Comparison of ENCODE assay signal across 9 mouse cellular contexts in the genomic region with DNA sequence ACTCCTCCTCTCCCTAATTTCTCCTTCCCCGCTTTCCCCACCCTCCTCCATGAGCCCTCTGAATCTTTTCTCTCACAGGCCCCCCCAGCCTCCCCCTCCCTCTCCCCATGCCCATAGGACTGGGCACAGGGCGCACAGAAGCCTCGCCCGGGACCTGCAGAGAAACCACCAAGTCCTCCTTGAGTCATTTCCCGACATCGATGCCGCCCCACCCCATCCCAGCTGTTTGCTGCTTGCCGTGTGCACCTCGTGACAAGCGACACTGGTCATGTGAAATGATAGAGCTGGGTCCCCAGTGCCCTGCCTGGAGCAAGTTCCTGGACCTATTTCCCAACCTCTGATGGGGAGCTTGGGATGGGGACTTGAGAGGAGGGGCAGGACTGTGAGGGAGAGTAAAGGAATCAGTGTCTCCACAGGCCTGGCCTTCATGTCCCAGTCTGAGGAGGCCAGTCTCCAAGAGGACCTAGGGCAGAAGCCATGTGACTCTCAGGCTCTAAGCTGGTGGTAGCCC. TPM values are rescaled to one million over a fixed set of nuclear protein-coding genes. Genes with fewer than 3 reads are reported as not detected.
DNase-seq lines count a peak whose midpoint lies in the region; ATAC-seq and TF ChIP-seq lines count a peak whose summit lies in the region.
"Had no signal": no experiment of that assay in that cellular context is flagged by ENCODE, and none has a peak within 500 bp of the region (broad histone marks: within the 10 kb centered on the region; RNA-seq: fewer than 3 reads in every experiment).

No protein-coding gene starts in this region.

- H3K4me2 ChIP-seq in kidney, embryonic 15.5 days: no peak overlapping the region
- H3K4me2 ChIP-seq in midbrain, embryonic 11.5 days: no peak overlapping the region
- H3K4me2 ChIP-seq: liver, embryonic 13.5 days had no signal

- H3K27ac ChIP-seq in layer of hippocampus, adult 2 months: peak overlapping the region; percentile 94
- H3K27ac ChIP-seq in embryonic facial prominence, embryonic 10.5 days (replicated peaks): peak overlapping the region; percentile 82
- peak overlapping the region; percentile 69 for H3K27ac ChIP-seq in heart, embryonic 10.5 days
- 0 out of 2 replicates have a peak overlapping the region, but pooled peaks have one; percentile 51 for H3K27ac ChIP-seq in kidney, embryonic 15.5 days
- peak overlapping the region; percentile 67; the same call in 1 of the 2 replicates for H3K27ac ChIP-seq in midbrain, embryonic 11.5 days (ENCODE audit: low read depth, low read length)

- no peak for ATAC-seq in kidney, embryonic 15.5 days (replicated peaks; ENCODE audit: low FRiP score)
- peak; percentile 52; the same call in 1 of the 2 replicates for ATAC-seq in midbrain, embryonic 11.5 days (ENCODE audit: low FRiP score)

- H3K9me3 ChIP-seq in embryonic facial prominence, embryonic 10.5 days: peaks cover 6% of the 10 kb centered on the region; the same call in 1 of the 2 replicates
- H3K9me3 ChIP-seq in heart, embryonic 10.5 days: peaks cover 5% of the 10 kb centered on the region
- H3K9me3 ChIP-seq in kidney, embryonic 15.5 days (replicated peaks): 0 out of 2 replicates have a peak, but pooled peaks cover 3% of the 10 kb centered on the region
- H3K9me3 ChIP-seq in midbrain, embryonic 11.5 days (ENCODE audit: control insufficient read depth, low read length): no peaks in the 10 kb centered on the region
- H3K9me3 ChIP-seq: liver, embryonic 13.5 days had no signal

- 37% methylated on average over 10 of the region's 10 CpGs for WGBS in embryonic facial prominence, embryonic 10.5 days
- 68% methylated on average over 10 of the region's 10 CpGs for WGBS in heart, embryonic 10.5 days
- WGBS in kidney, embryonic 15.5 days: 74% methylated on average over 10 of the region's 10 CpGs
- 80% methylated on average over 10 of the region's 10 CpGs for WGBS in midbrain, embryonic 11.5 days

- no peak overlapping the region for H3K4me3 ChIP-seq in layer of hippocampus, adult 2 months
- no peak overlapping the region for H3K4me3 ChIP-seq in embryonic facial prominence, embryonic 10.5 days
- H3K4me3 ChIP-seq in heart, embryonic 10.5 days: no peak overlapping the region
- no peak overlapping the region for H3K4me3 ChIP-seq in kidney, embryonic 15.5 days (replicated peaks)
- no peak overlapping the region for H3K4me3 ChIP-seq in midbrain, embryonic 11.5 days (ENCODE audit: low read depth, low read length)
- H3K4me3 ChIP-seq: liver, embryonic 13.5 days had no signal

- no peak for TF ChIP-seq CTCF in layer of hippocampus, adult 2 months (conservative IDR thresholded peaks at IDR 0.05)

- no peaks in the 10 kb centered on the region for H3K27me3 ChIP-seq in embryonic facial prominence, embryonic 10.5 days (replicated peaks; ENCODE audit: low read depth, poor library complexity, severe bottlenecking)
- no peaks in the 10 kb centered on the region for H3K27me3 ChIP-seq in heart, embryonic 10.5 days (ENCODE audit: insufficient read depth, poor library complexity, severe bottlenecking)
- no peaks in the 10 kb centered on the region for H3K27me3 ChIP-seq in kidney, embryonic 15.5 days
- no peaks in the 10 kb centered on the region for H3K27me3 ChIP-seq in midbrain, embryonic 11.5 days (ENCODE audit: control insufficient read depth, insufficient read depth, low read length)
- H3K27me3 ChIP-seq: liver, embryonic 13.5 days had no signal

- H3K36me3 ChIP-seq in embryonic facial prominence, embryonic 10.5 days (replicated peaks): peaks cover 11% of the 10 kb centered on the region
- peaks cover 27% of the 10 kb centered on the region for H3K36me3 ChIP-seq in heart, embryonic 10.5 days
- peaks cover 6% of the 10 kb centered on the region for H3K36me3 ChIP-seq in kidney, embryonic 15.5 days
- H3K36me3 ChIP-seq in midbrain, embryonic 11.5 days (ENCODE audit: control insufficient read depth, insufficient read depth, low read length): no peaks in the 10 kb centered on the region

- peaks cover 37% of the 10 kb centered on the region for H3K4me1 ChIP-seq in embryonic facial prominence, embryonic 10.5 days
- peaks cover 37% of the 10 kb centered on the region for H3K4me1 ChIP-seq in heart, embryonic 10.5 days
- peaks cover 25% of the 10 kb centered on the region for H3K4me1 ChIP-seq in kidney, embryonic 15.5 days
- peaks cover 18% of the 10 kb centered on the region for H3K4me1 ChIP-seq in midbrain, embryonic 11.5 days (ENCODE audit: control insufficient read depth, insufficient read depth, low read length)

- DNase-seq in layer of hippocampus, adult 2 months (ENCODE audit: low spot score in 2 of 2): no peak
- no peak for DNase-seq in layer of hippocampus, postnatal 25 days (ENCODE audit: extremely low spot score in 1 of 2, low spot score in 1 of 2)
- peak; percentile 41 for DNase-seq in embryonic facial prominence, embryonic 10.5 days (ENCODE audit: low spot score)
- DNase-seq in heart, embryonic 10.5 days (ENCODE audit: low spot score): no peak
- peak; percentile 91 for DNase-seq in midbrain, embryonic 11.5 days (ENCODE audit: low spot score, missing footprints)
- peak; percentile 30 for DNase-seq in thymus, postnatal 14 days
- DNase-seq in right cerebral cortex, postnatal 36 days (ENCODE audit: low spot score in 2 of 2): no peak
- DNase-seq: liver, embryonic 13.5 days had no signal

- no peak overlapping the region; the same call in 1 of the 2 replicates for H3K9ac ChIP-seq in kidney, embryonic 15.5 days
- H3K9ac ChIP-seq in midbrain, embryonic 11.5 days (ENCODE audit: low read length): peak overlapping the region; percentile 39
- H3K9ac ChIP-seq: liver, embryonic 13.5 days had no signal

RNA-seq across cellular contexts. Expression of a gene that starts 53.4 kb away (rescaled TPM):
- total RNA-seq in layer of hippocampus, adult 2 months (2021): 10 to 100 TPM; 62.8 to 63.4 TPM
- 10 to 100 TPM; 58.5 to 66.2 TPM for total RNA-seq in layer of hippocampus, postnatal 25 days (2021)
- polyA plus RNA-seq in embryonic facial prominence, embryonic 10.5 days (2016; fragmentation: Nextera tagmentation; extraction: Ambion mirVana): 26.3 and 27.3 TPM in 2 replicates
- 33.0 and 48.0 TPM in 2 replicates for polyA plus RNA-seq in heart, embryonic 10.5 days (2016; fragmentation: Nextera tagmentation; extraction: Ambion mirVana)
- polyA plus RNA-seq in kidney, embryonic 15.5 days (2015; fragmentation: Nextera tagmentation; extraction: Ambion mirVana): 23.2 and 23.5 TPM in 2 replicates
- polyA plus RNA-seq in midbrain, embryonic 11.5 days (2014; fragmentation: Nextera tagmentation; extraction: Ambion mirVana): 19.8 and 20.7 TPM in 2 replicates

Comparison
In these comparisons a context has a peak if more than half of its experiments do, and no peak if none do; other contexts are left out.
1. DNase-seq: peak in embryonic facial prominence, embryonic 10.5 days (single experiment), midbrain, embryonic 11.5 days (single experiment) and thymus, postnatal 14 days (single experiment); none in layer of hippocampus, adult 2 months (0 of 2), layer of hippocampus, postnatal 25 days (0 of 2), heart, embryonic 10.5 days (single experiment) and right cerebral cortex, postnatal 36 days (0 of 2).
2. Peak in every context shown above with its lines, with median percentiles within 50 percentile points of each other: H3K27ac ChIP-seq.